Mouse (Mus musculus) cortical plate, adult 2 months (tissue): ENCODE measurements at regions not wholly inside any gene's neighbourhood (a gene's known extent, or its start where the extent isn't known, plus 50 kb on each side); places are given as distances from the start of the nearest gene placed in this dataset.

Experiments
- H3K27ac ChIP-seq: fragments of 200-500 bp; 2 replicates; pipeline ENCODE4 v1.5.1; 2012; ENCODE audit warnings: low read length, control low read depth, inconsistent platforms; ENCODE audit not compliant: insufficient read depth
- H3K4me1 ChIP-seq: fragments of 200-500 bp; 2 replicates; pipeline ENCODE4 v1.6.1; 2011; ENCODE audit warnings: low read length; ENCODE audit not compliant: control insufficient read depth, insufficient read depth
- H3K4me3 ChIP-seq: fragments of 200-500 bp; 2 replicates; pipeline ENCODE4 v1.5.1; 2011; ENCODE audit warnings: mild to moderate bottlenecking, low read length, control low read depth; ENCODE audit not compliant: insufficient read depth
- CTCF ChIP-seq: fragments of 200-500 bp; IDR thresholded peaks from 2 replicates; pipeline ENCODE4 v1.5.1; 2011; ENCODE audit warnings: mild to moderate bottlenecking, control low read depth, low read length; ENCODE audit not compliant: insufficient read depth; ENCODE audit errors: extremely low read depth
- POLR2A ChIP-seq: fragments of 200-500 bp; IDR thresholded peaks from 2 replicates; pipeline ENCODE4 v1.6.1; 2011; ENCODE audit warnings: mild to moderate bottlenecking, low read length, control low read depth; ENCODE audit not compliant: insufficient read depth; ENCODE audit errors: extremely low read depth

- no peak overlapping the region for H3K4me3 ChIP-seq
- no peak overlapping the region for H3K27ac ChIP-seq
- no peaks in the 10 kb centered on the region; the same call in 1 of the 2 replicates for H3K4me1 ChIP-seq
- TF ChIP-seq CTCF (no peak), POLR2A (no peak)
These were observed 193.6 kb upstream of the Daam1 start for GRCm38 (mm10) chr12:71637248-71637647.

GRCm38 (mm10) chr12:71638246-71638645 is 192.6 kb upstream of the Daam1 start:
- H3K4me3 ChIP-seq, result no peak overlapping the region
- H3K27ac ChIP-seq, result no peak overlapping the region
- TF ChIP-seq CTCF, result no peak
- TF ChIP-seq POLR2A, result no peak
- no peaks in the 10 kb centered on the region; the same call in 1 of the 2 replicates for H3K4me1 ChIP-seq

DNA sequence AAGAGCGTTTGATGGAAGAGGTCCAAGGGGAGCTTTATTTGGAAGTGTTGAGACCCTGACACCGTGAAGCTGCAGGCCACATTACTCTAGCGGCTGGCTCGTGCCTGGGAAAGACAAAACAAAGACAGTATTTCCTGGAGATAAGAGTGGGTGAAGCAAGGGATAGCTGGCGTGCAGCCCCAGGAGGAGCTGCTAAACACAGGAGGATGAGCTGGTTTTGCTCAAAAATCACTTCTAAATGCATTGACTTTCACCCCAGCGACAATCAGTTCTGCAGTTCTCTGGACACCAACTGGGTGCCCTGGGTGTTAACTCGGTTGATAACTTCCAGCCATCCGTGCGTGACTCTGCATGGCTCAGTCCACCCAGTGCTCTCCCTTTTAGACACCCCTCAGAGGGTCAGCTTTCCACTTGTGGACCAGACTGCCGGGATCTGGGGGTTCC is 190.8 kb upstream of the Daam1 start:
- no peaks in the 10 kb centered on the region; the same call in 1 of the 2 replicates for H3K4me1 ChIP-seq
- H3K27ac ChIP-seq, result no peak overlapping the region
- H3K4me3 ChIP-seq, result no peak overlapping the region
- no peak for TF ChIP-seq CTCF
- TF ChIP-seq POLR2A, result no peak

GRCm38 (mm10) chr12:71641486-71641885 is 189.4 kb upstream of the Daam1 start:
- Histone ChIP-seq H3K27ac (no peak overlapping the region), H3K4me3 (no peak overlapping the region), H3K4me1 (no peaks in the 10 kb centered on the region; the same call in 1 of the 2 replicates)
- TF ChIP-seq POLR2A, result no peak
- no peak for TF ChIP-seq CTCF

GRCm38 (mm10) chr12:71642797-71643337 is 188.0 kb upstream of the Daam1 start:
- H3K4me3 ChIP-seq, result no peak overlapping the region

GRCm38 (mm10) chr12:71651251-71651650 is 179.6 kb upstream of the Daam1 start:
- no peaks in the 10 kb centered on the region for H3K4me1 ChIP-seq
- no peak overlapping the region for H3K4me3 ChIP-seq
- TF ChIP-seq POLR2A, result no peak
- no peak for TF ChIP-seq CTCF
- no peak overlapping the region for H3K27ac ChIP-seq

More at GRCm38 (mm10) chr12:71642797-71643337, 188.0 kb upstream of the Daam1 start:
- Histone ChIP-seq H3K4me1 (no peaks in the 10 kb centered on the region), H3K27ac (no peak overlapping the region)
- TF ChIP-seq CTCF (no peak), POLR2A (no peak)

DNA sequence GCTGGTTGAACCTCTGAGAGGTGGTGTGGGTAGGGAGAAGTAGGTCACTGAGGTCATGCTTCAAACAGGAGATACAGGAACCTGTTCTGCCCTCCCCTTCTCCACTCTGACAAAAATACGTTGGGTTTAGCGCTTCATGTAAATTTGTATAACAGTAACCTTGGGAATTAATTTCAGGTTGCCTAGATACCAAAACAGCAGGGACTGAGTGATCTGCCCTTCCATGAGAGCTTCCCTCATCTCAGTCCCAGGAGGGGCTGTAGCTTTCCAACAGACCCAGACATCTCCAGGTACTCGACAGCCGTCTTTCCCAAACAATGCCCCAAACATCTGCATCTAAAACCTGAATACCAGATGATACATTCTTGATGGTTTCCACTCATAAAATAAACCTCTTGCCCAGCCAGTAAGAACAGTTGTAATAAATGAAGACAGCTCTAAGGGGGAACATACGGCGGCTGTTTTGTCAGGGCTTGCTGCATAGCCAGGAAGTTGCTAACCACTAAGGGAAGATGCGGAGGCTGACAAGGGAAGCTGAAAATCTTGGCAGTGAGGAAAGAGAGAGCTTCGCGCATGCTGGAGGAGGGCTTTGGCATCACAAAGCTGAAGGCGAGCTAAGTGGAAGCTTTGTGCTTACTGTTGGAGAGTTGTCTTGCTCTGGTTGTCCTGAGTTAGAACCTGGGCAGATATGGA is 137.4 kb upstream of the Daam1 start:
- Histone ChIP-seq H3K4me3 (no peak overlapping the region), H3K4me1 (peaks cover 2% of the 10 kb centered on the region; the same call in 1 of the 2 replicates), H3K27ac (no peak overlapping the region)
- TF ChIP-seq POLR2A, result no peak
- TF ChIP-seq CTCF, result no peak

- H3K4me1 ChIP-seq, result no peaks in the 10 kb centered on the region
- no peak overlapping the region for H3K27ac ChIP-seq
- TF ChIP-seq CTCF (peak; percentile 64), POLR2A (no peak)
- H3K4me3 ChIP-seq, result no peak overlapping the region
These were observed 129.1 kb upstream of the Daam1 start for GRCm38 (mm10) chr12:71701753-71702152.

DNA sequence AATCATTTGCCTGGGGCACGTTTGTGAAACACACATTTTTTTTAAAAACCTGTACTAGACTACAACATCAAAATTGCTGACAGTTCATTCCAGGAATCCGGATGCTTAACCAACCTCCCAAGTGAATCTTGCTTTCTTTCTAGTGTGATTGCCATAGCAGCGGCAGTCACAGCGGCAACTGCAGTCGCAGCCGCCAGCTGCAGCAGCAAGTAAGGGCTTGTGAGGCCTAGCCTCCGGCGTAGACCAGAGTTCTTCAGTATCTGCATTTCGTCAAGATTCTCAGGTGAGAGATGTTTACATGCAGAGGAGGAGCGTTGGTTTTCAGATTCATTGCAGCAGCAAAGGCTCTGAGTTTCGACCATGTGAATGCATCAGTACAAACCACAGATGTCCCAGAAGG is 128.7 kb upstream of the Daam1 start:
- Histone ChIP-seq H3K4me3 (no peak overlapping the region), H3K27ac (no peak overlapping the region), H3K4me1 (no peaks in the 10 kb centered on the region)
- TF ChIP-seq CTCF (no peak), POLR2A (no peak)
